Mouse (Mus musculus) liver (tissue): ENCODE measurements around the gene Atl1.

ENCODE experiments used
- DNase-seq: peaks from one replicate; pipeline ENCODE4 v3.0.0-alpha.2; 2020; ENCODE audit warnings: mixed read lengths

Gene Atl1

DNA sequence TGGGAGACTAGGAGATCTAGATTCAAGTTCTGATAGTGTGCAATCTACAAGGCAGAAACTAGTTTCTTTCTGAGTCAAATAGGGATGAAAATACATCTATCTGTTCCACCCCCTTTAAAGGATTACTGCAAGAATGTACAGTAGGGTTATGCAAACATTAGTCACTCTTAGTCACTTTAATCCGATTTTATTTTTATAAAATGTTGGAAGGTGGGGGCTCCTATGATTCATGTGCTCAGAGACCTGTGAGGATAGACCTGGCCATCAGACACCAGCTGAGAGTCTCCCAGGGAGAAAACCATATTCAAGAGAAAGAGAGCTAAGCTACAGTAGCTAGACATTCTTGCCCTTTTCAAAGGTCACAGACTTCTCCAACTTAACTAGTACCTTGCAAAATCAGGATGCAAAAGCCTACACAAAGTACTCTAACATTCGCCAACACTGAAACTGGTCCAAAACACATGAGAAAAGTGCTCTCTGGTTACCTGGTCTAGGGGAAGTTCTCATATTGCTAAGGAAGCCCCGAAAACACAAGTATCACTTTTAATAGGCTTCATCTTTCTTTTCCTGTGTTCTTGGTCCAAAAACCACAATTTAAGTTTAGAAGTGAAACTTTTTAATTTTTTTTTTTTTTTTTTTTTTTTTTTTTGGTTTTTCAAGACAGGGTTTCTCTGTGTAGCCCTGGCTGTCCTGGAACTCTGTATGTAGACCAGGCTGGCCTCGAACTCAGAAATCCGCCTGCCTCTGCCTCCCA lies 7.1 kb upstream of the Atl1 start:
- DNase-seq: no peak

DNA sequence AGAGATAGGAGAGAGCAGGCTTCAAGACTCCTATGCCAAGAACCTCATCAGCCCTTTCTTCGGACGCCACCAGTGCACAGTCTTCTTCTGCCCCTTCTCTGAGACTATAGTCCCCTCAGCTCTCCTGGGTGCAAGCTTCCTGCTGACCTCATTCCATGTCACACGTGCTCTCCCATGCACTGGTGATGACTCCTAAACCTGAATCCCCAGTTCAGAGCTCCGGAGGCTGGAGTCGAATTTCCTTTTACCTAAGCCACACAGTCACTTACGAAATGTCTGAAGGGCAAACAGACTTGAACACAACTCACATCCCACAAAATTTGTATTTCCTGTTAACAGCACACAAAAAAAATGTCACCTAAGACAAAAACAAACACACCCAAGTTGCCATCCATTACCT lies 4.6 kb upstream of the Atl1 start:
- DNase-seq: no peak

DNA sequence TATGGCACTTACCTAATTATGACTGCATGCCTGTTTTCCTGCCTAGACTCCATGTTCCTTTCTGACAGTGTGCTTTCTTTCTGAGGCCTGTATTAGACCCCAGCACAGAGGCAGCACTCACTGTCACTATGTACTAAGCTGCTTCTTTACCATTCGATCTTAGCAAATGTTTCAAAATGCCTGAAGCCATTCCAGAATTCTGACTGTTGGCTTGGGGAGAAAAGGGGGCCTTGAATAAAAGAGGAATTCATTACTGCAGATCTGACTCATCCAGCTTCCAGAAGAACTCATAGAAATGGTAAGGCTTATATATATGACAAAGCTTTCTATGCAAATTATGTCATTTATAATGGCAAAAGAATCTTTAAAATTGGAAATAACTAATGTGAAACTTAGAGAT lies 4.1 kb upstream of the Atl1 start:
- no peak for DNase-seq

DNA sequence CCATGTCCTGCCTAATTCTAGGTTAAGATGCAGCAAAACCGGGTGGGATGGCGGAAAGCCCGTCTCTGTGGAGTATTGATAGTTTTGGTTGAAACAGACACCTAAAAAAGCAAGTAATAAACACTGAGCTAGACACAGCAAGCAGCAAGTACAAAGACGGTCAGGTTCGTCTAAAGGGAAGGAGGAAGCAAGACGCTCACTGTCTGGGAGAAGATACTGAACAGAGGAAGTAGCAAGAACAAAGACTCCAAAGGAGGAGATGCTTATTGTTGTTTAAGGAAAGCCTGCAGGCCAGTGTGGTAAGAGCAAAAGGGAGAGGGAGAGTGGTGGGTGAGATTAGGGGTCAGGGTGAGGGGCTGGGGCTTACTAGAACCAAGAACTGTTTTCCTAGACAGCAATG lies 2.4 kb upstream of the Atl1 start:
- DNase-seq: no peak

DNA sequence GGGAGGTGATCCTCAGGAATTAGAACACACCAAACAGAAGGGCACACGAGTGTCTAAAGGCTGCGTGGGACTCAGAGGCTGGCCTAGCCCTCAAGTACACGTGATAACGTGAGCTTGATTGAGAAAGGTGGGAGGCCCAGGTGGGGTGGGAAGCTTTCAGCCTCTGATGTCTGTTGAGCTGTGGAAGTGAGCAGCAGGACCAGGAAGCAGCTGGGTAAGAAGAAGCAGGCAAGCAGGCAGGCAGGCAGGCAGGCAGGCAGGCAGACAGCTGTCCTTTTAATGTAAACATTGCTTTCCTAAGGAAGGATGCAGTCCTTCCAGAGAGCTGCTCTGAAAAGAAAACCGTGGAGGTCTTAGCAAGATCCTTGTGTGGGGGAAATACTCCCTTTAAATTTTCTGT lies 1.9 kb upstream of the Atl1 start:
- peak; percentile 29 for DNase-seq

DNA sequence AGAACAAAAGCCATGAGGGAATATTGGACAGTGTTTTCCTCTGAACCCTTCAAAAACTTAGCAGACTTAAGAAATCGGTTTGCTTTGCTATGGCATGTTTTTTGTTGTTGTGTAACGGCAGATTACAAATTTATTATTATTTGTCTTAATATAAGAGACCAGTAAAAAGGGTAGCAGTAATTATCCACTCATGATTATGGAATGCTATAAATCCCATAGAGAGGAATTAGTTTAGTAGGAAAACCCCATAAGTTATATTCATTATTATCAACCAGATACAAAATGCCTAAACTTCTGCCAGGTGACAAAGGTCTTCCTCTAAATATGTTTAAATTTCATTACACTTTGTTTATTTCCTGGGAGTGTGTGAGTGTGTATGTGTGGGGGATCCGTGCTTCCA lies 693 bp upstream of the Atl1 start:
- DNase-seq: no peak

DNA sequence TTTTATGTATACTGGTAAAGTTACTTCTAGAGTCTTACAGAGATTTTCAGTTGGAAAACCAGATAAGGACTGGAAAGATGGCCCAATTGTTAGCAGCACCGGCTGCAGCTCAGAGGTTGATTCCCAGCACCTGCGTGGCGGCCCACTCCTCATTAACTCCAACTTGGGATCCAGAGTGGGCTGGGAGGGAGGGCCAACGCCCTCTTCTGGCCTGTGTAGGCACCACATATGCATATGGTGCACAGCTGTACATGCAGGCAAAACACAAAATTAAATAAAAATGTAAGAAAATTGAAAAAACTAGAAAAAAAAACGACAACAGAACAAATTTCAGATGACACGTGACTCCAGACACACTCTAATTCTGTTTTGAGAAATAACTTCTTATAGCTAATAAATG lies 1.5 kb downstream of the Atl1 start:
- DNase-seq: no peak

DNA sequence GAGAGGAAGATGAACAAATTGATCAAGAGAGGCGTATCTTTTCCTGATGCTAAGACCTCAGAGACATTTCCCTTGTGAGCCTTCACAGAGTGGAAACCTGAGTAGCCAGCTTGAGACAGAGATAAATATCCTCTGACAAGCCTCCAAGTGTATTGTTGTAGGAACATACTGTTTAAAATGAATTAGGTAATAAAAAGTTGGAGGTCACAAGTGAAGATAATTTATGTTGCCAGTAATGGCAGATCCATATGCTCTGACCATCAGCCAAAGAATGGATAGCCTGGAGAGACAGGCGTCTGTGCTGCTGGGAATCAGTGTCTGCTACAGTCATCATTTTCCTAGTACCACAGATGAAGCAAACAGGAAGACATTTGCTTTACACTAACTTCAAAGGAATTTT lies 2.6 kb downstream of the Atl1 start:
- no peak for DNase-seq

DNA sequence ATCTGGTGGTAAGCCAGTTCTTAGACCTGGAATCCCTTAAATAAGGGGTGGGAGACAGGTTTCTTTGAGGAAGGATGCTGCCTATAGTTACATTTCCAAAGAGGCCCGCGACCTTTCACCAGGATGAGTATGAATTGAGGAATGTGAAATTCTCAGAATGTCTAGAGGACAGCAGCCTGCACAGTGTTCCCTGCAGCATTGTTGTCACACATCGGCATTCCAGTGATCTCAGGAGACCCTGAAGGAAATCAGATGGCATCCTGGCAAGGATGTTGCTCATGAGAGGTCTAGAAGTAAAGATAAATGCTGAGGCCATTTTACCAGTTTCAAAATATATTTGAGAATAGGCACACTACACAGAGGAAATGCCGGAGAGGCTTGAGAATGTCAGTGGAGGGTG lies 5.7 kb downstream of the Atl1 start:
- no peak for DNase-seq

DNA sequence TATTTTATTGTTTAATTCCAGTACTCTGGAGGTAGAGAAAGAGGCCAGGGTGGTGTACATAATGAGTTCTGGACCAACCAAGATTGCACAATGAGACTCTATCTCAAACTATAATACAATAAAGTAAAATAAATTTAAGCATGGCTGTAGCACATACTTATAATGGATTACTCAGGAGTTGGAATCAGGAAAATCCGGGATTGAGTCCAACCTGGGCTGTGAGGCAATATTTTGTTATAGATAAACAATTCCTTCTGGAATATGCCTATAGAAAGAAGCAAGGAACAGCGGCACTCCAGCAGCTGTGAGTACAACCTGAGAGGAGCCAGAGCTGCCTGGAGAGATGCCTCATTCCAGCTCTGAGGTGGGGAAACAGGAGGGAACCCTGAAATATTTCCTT lies 12.6 kb downstream of the Atl1 start:
- DNase-seq: no peak

DNA sequence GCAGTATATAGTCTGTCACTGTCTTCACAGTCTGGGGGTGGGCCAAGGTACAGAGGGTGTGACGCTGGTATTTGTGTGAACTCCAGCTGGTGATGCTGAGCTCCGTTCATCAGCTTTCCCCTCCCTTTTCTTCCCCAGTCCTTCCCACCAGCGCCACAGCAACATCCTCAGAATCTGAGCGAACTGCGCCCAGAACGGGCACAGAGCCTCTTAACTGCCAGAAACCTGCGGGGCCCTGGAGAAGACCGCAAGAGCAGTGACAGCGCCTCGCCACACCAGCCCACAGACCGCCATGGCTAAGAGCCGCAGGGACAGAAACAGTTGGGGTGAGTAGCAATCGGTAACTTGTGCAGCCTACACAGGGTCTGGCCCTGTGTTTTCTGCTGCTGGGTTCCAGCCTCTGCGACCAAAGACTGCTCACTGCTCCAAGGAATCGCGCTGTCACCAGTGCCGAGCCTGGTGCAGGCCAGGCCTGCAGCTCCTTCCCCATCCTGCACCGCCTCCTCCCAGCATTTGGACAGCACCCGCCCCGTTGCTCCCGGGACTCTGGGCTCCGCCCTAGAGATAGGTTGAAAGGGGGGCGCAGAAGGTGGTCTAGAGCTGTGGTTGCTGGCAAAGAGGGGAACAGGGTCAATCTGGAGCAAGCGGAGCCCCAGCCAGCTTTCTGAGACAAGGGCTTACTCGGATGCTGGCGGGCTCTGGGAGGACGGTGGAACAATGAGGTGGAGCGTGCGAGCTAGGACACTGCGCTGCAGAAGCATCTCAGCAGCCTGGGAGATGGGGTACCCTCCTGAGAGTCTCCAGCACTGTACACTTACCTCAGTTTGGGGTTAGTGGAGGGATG lies 15.5 kb downstream of the Atl1 start:
- peak; percentile 43 for DNase-seq

DNA sequence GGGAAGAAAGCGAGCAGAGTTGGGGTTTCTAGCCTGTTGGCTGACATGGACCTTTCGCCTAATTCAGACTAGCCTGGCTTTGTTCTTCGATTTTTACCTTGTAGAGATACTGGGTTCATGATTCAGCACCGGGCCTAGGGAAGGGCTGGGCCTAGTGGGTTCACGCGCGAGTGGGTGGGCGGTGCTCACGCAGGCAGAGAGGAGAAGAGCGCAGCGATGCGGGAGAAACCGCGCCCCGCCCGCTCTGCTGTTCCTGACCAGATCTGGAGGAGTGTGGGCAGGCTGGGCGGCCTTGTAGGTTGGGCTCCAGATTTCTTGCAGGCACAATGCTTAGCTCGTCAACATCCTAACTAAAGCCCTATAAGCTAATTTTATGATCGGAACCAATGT lies 16.1 kb downstream of the Atl1 start:
- DNase-seq: no peak

DNA sequence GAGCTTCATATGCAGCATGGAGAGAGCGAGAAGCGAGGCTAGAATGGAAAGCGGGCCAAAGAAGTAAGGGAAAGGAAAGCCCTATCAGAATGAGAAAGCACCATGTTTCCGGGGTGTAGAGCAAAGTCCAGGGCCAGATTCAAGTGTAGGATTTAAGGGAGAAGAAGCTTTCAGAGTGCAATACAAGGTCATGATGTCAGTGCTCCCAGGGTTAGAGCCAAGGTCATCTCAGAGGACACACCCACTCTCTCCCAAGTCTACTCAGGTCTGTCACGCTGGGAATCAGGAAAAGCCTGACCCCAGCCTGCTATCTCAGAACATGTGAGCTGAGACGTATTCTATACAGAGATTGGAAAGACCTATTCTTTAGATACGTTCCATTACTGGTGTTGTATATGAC lies 19.5 kb downstream of the Atl1 start:
- no peak for DNase-seq

DNA sequence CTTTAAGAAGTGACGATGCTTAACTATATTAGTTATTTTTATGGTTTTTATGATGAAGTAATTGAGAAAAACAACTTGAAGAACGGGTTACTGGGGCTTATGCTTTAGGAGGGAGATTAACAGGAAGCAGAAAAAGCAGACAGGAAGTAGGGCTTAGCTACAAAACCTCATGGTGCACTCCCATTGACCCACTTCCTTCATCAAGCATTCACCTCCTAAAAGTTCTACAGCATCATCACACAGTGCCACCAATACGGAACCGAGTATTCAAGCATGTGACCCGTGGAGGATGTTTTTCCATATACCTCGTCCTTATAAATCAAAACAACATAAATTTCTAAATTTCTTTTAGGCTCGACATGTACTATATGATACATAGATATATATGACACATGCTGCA lies 20.3 kb downstream of the Atl1 start:
- no peak for DNase-seq

DNA sequence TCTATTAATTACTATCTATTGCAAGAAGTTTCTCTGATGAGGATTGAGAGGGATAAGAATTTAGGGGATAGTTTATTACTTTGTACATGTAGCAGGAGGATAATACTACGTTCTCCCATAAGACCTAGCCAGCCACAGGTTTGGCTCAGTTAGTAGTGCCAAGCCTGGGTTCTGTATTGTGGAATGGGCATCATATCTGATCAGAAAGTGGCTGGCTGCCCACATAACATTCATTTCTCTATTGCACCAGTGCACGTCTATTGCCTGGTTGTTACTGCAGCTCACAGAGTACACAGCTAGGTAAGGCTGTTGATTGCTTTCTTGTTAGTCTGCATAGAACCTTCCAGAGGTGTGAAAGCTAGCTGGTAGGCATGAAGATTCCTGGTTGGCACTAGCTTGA lies 25.5 kb downstream of the Atl1 start:
- no peak for DNase-seq

DNA sequence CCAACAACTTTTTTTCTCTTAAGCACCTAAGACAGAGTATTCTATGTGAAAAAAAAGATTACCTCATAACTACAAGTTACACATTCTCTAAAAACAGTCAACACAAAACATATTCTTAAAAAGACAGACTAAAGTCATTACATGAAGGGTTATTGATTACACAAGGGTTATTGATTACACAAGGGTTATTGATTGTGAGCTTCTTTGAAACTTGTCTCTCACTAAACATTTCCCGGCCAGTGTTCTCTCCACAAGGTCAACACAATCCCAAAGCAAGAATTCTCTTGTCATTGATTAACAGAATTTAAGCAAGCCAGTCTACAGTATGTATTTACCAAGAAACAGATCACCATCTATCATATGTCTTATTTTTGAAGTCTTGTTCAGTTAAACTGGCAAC lies 29.7 kb downstream of the Atl1 start:
- no peak for DNase-seq

DNA sequence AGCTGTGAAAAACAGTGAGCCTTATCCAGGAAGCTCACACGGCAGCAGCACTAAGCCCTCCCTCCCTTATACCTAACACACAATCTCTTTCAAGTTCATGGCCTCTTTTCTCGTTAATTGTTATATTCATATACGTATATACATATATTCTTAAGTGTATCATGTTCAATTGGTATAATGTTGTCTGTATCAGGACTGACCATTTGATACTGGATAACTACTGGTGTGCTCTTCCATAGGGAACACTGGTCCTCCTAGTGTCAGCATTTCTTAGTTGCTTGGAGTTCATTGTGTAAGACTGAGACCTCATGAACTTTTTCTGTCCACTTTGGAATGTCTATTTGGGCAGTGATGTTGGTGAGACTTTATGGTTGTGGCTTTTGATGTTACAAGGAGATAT lies 30.7 kb downstream of the Atl1 start:
- DNase-seq: no peak

DNA sequence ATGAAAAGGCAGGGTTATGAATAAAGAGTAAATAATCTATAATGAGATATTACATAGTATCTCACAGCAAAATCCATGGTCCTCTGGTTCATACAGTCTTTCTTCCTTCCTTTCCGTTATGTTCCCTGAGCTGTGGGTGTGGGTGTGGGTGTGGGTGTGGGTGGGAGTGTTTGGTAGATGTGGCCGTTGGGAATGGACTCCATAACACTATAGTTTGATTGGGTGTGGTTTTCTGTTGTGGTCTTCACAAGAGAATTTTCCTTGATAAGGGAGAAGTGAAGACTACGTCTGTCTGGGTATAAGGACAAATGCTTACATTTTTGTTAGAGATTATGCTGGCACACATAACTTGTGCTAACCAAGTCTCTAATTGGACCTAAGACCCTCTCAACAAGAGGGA lies 31.2 kb downstream of the Atl1 start:
- DNase-seq: peak; percentile 28

DNA sequence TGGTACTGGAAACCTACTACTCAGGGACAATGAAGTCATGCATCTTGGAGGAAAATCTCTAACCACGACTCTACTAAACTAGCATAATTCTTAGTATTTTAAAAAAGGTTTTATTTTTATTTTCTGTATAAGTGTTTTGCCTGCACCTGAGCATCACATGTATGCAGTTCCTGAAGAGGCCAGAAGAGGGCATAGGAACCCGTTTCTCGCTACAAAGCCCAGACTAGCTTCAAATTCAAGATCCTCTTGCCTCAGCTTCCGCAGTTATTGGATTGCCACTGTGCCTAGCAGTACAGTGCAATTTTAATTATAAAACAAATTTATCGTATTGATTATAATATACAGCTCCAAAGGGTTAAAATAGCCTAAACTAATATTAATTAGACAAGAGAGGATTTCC lies 31.6 kb downstream of the Atl1 start:
- DNase-seq: peak; percentile 68

DNA sequence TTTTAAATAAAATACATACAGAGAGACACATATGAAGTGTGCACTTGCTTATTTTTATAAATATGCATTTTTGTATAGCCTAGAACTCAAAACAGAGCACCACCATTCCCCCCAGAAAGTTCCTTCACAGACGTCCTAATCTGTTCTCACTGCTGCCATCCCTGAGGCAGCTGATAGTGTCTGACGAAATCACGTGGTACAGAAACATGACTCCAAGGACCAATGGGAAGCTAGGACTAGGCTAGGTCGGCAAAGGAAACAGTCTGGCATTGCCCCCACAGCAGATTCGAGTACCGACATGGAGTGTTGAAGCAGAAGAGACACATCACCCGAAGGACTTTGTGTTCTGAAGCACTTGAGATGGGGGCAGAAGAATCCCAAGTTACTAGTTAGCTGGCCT lies 34.3 kb downstream of the Atl1 start:
- peak; percentile 41 for DNase-seq

DNA sequence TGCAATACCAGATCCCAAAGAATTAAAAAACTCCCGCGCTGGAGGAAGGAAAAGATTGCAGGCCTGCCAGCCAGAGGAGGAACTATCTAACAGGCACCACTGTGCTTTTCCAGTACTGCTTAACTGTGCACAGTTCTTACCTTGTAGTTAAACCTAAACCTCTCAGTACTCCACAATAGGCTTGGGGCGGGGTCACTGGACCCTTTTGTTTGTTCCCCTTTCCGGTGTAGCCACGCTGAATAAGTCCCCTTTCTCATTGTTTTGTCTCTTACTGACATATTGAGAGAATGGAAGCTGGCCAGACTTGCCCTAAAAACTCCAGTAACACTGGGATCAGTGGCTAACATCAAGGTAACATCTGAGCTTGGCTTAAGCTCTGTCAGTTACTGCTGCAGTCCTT lies 45.3 kb downstream of the Atl1 start:
- DNase-seq: no peak

DNA sequence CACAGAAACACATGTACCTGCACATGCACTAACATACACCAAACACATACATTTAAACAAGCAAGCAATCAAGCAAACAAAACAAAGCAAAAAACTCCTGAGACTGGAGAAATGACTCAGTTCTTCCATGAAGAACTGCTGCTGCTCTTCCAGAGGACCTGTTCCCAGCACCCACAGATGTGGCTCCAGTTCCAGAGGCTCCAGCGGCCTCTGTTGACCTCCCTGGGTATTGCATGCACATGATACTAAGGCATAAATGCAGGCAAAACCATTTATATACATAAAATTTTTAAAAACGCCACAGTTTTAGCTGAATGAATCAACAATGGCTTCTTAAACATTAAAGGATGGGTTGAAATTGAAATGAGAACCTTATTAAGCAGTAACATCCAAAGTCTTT lies 46.9 kb downstream of the Atl1 start:
- DNase-seq: peak; percentile 14

DNA sequence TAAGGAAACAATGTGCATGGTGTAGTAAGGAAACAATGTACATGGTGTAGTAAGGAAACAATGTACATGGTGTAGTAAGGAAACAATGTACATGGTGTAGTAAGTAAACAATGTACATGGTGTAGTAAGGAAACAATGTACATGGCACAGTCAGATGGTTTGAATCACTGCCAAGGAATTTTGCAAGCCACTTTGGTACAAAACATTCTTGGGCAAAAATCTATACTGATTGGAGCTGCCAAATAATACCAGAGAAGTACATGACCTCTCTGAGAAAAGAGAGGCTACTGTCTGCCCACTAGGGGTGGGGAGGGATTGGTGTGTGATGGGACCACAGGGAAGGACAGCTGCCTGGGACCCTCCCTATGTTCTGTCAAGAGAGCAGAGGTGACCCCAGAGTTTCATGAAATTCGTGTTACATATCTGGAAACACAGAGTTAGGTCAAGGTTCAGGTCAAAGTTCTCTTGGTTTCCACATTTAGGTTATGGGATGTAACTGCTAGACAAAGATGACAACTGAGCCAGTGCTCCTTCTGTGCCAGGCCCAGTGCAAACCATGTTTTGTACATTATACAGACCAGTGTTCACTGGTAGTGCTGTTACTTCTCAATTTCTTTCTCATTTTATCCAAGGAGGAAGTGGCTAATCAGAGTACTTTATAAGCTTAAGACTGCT lies 49.4 kb downstream of the Atl1 start:
- DNase-seq: no peak

DNA sequence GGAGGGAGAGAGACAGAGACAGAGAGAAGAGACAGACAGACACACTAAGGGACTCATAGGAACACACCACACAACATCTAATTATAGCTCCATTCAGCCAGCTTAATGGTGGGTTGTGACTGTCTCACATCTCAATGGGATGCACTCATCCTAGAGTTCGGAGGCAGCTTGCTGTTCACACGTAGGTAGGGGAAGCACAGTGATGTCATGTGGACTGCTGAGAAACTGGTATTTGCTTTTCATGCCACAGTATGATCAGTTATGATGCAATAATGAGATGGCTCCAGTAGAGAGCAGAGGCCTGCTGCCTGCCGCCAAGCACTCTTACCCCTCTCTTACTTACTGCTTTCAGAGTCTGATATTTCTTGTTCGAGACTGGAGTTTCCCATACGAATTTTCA lies 53.4 kb downstream of the Atl1 start:
- DNase-seq: no peak
